Mouse (Mus musculus) midbrain, embryonic 14.5 days (tissue): ENCODE measurements at regions not wholly inside any gene's neighbourhood (a gene's known extent, or its start where the extent isn't known, plus 50 kb on each side); places are given as distances from the start of the nearest gene placed in this dataset.
A peak's percentile ranks its signal among the peaks of the same experiment; 100 is the strongest.

ENCODE experiments used
- ATAC-seq: fragments of 200-750 bp; cut with Nextera tagmentation; 2 replicates; pipeline ENCODE4 v1.8.0; 2017; ENCODE audit warnings: moderate number of reproducible peaks, moderate library complexity; ENCODE audit not compliant: low FRiP score, low TSS enrichment
- DNase-seq: peaks from one replicate; pipeline ENCODE4 v3.0.0-alpha.2; 2015
- H3K27ac ChIP-seq: fragments of 300-500 bp; sonication (generic); replicated peaks from 2 replicates; pipeline ENCODE4 v1.5.1; 2014; ENCODE audit warnings: mild to moderate bottlenecking, low read depth, low read length, moderate library complexity
- H3K27me3 ChIP-seq: fragments of 300-500 bp; sonication (generic); 2 replicates; pipeline ENCODE4 v1.6.1; 2014; ENCODE audit warnings: low read length, control low read depth, mixed read lengths; ENCODE audit not compliant: control insufficient read depth, insufficient read depth
- H3K36me3 ChIP-seq: fragments of 300-500 bp; sonication (generic); 2 replicates; pipeline ENCODE4 v1.6.1; 2014; ENCODE audit warnings: low read length, control low read depth; ENCODE audit not compliant: control insufficient read depth, insufficient read depth
- H3K4me1 ChIP-seq: fragments of 300-500 bp; sonication (generic); 2 replicates; pipeline ENCODE4 v1.6.1; 2014; ENCODE audit warnings: mild to moderate bottlenecking, antibody characterized with exemption, low read length, control low read depth; ENCODE audit not compliant: control insufficient read depth, insufficient read depth
- H3K4me2 ChIP-seq: fragments of 300-500 bp; sonication (generic); 2 replicates; pipeline ENCODE4 v1.6.1; 2014; ENCODE audit warnings: mild to moderate bottlenecking, low read length, moderate library complexity
- H3K4me3 ChIP-seq: fragments of 300-500 bp; sonication (generic); replicated peaks from 2 replicates; pipeline ENCODE4 v1.5.1; 2014; ENCODE audit warnings: low read depth, low read length
- H3K9ac ChIP-seq: fragments of 300-500 bp; sonication (generic); replicated peaks from 2 replicates; pipeline ENCODE4 v1.6.1; 2014; ENCODE audit warnings: mild to moderate bottlenecking, low read length, moderate library complexity
- H3K9me3 ChIP-seq: fragments of 300-500 bp; sonication (generic); 2 replicates; pipeline ENCODE4 v1.6.1; 2016; ENCODE audit warnings: low read length, control low read depth, mixed read lengths; ENCODE audit not compliant: control insufficient read depth
- WGBS: fragments of 180-500 bp; shearing (Covaris S2); extraction: QIAGEN DNeasy Blood & Tissue Kit; methylation state at CpG from one replicate; pipeline ENCODE4 v1.1.7; 2014; 5-methylcytosine and 5-hydroxymethylcytosine counted together

DNA sequence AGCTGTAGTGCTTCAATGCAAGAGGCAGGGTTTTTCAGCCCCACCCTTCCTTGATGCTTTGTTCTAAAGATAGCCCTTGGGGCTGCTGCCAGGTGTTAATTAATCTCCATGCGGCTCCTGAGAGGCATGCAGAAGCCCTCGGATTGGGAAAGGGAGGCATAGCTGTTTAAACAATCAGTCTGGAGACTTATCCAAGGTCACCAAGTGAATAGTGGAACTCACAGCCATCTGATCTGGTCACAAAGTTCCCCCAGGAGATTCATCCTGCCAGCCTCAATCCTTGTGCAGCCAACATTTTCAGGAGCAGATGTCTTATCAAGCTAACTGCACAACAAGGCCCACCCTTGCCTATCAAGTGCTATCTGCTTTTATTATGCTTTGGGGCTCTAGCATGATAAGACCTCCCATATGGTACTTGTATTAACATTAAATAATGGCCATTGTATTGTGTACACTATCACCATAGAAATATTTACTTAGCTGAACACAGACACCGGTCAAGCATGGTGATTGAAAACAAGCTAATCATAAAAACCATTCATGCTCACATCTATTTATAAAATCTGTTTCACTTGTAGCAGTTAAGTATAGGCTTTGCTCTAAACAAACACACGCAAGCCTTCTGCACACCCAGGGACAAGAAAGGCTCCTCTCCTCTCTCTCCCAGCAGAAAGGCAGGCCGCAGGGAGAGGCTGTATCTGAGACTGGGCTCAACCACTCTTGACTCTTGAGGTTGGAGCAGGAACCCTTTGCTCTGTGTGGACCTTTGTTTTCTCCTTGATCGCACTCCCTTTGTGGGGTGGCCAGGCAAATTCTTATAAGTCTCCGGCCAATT lies 297.4 kb downstream of the Ets1 start:
- 77% methylated on average over 7 of the region's 7 CpGs for WGBS
- Histone ChIP-seq H3K27me3 (no peaks in the 10 kb centered on the region), H3K36me3 (no peaks in the 10 kb centered on the region), H3K4me1 (no peaks in the 10 kb centered on the region), H3K4me2 (no peak overlapping the region), H3K9me3 (no peaks in the 10 kb centered on the region), H3K9ac (no peak overlapping the region), H3K4me3 (no peak overlapping the region), H3K27ac (no peak overlapping the region)
- DNase-seq (no peak), ATAC-seq (no peak)

DNA sequence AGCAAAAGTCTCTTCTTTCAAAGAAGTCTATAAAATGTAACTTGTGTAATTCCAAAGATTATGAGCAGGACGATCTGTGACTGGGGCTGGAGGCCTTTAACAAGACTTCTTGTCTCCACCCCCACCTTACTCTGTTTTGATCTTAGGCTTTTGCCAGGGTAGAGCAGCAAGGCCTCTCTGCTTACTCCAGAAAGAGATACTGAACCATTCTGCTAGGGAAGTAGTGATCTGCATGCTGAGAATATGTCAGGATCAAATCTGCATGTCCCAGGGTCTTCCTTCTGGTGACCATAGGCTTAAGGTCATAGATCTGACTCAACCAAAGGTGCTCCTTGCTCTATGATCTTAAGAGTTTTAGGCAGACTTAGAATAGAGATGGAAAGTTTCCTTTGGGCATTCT lies 298.4 kb downstream of the Ets1 start:
- no peak overlapping the region for H3K9ac ChIP-seq
- 95% methylated on average over 1 of the region's 1 CpGs for WGBS
- DNase-seq = no peak

DNA sequence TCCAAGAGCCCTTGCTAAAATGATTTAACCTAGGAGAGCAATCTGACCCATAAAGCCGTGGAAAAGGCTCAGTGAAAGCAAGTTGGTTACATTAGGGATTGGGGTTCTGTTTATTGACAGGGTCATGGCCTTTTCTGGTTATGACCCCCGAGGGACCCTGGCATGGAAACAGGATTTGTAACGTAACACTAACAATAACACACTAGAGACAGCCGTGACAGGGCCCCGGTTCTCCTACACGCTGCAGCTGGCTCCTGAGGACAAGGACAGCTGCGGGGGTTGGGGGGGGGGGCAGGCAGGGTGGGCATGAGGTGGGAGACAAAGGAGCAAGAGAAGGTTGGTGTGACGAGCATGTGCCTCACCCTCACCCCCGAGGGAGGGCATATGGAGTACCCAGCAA lies 300.4 kb downstream of the Ets1 start:
- 45% methylated on average over 9 of the region's 9 CpGs for WGBS

More for the DNA sequence above, 298.4 kb downstream of the Ets1 start:
- no peak for ATAC-seq
- H3K4me1 ChIP-seq = no peaks in the 10 kb centered on the region
- H3K27me3 ChIP-seq = no peaks in the 10 kb centered on the region
- H3K4me3 ChIP-seq = no peak overlapping the region
- H3K9me3 ChIP-seq = no peaks in the 10 kb centered on the region
- no peak overlapping the region for H3K27ac ChIP-seq
- H3K4me2 ChIP-seq = no peak overlapping the region
- no peaks in the 10 kb centered on the region for H3K36me3 ChIP-seq

GRCm38 (mm10) chr9:32937391-32937790 lies 301.4 kb downstream of the Ets1 start:
- DNase-seq = no peak
- Histone ChIP-seq H3K27ac (no peak overlapping the region), H3K9ac (no peak overlapping the region), H3K4me1 (peaks cover 4% of the 10 kb centered on the region; the same call in 1 of the 2 replicates), H3K27me3 (0 out of 2 replicates have a peak, but pooled peaks cover 2% of the 10 kb centered on the region), H3K9me3 (no peaks in the 10 kb centered on the region), H3K4me3 (no peak overlapping the region), H3K4me2 (no peak overlapping the region), H3K36me3 (no peaks in the 10 kb centered on the region)
- WGBS = 88% methylated on average over 7 of the region's 7 CpGs
- ATAC-seq = no peak

More for the DNA sequence above, 300.4 kb downstream of the Ets1 start:
- H3K27ac ChIP-seq = no peak overlapping the region
- peaks cover 4% of the 10 kb centered on the region; the same call in 1 of the 2 replicates for H3K4me1 ChIP-seq
- no peak overlapping the region for H3K4me2 ChIP-seq
- H3K27me3 ChIP-seq = no peaks in the 10 kb centered on the region
- ATAC-seq (no peak), DNase-seq (no peak)
- no peak overlapping the region for H3K4me3 ChIP-seq
- H3K9ac ChIP-seq = no peak overlapping the region
- H3K9me3 ChIP-seq = no peaks in the 10 kb centered on the region
- no peaks in the 10 kb centered on the region for H3K36me3 ChIP-seq

- WGBS = 94% methylated on average over 6 of the region's 6 CpGs
- H3K4me2 ChIP-seq = no peak overlapping the region
- ATAC-seq (no peak), DNase-seq (no peak)
- 0 out of 2 replicates have a peak, but pooled peaks cover 3% of the 10 kb centered on the region for H3K27me3 ChIP-seq
- no peaks in the 10 kb centered on the region for H3K9me3 ChIP-seq
- H3K27ac ChIP-seq = no peak overlapping the region
- H3K4me1 ChIP-seq = peaks cover 4% of the 10 kb centered on the region; the same call in 1 of the 2 replicates
- H3K4me3 ChIP-seq = no peak overlapping the region
- H3K36me3 ChIP-seq = no peaks in the 10 kb centered on the region
- H3K9ac ChIP-seq = no peak overlapping the region
Observed at GRCm38 (mm10) chr9:32938857-32939256, 302.8 kb downstream of the Ets1 start.

- Histone ChIP-seq H3K9me3 (no peaks in the 10 kb centered on the region), H3K4me3 (no peak overlapping the region), H3K27ac (no peak overlapping the region), H3K36me3 (no peaks in the 10 kb centered on the region), H3K4me2 (no peak overlapping the region), H3K9ac (no peak overlapping the region), H3K27me3 (0 out of 2 replicates have a peak, but pooled peaks cover 3% of the 10 kb centered on the region), H3K4me1 (peaks cover 4% of the 10 kb centered on the region; the same call in 1 of the 2 replicates)
- 91% methylated on average over 3 of the region's 3 CpGs for WGBS
- DNase-seq (no peak), ATAC-seq (no peak)
Observed at GRCm38 (mm10) chr9:32939626-32940025, 303.6 kb downstream of the Ets1 start.

GRCm38 (mm10) chr9:32940111-32940813 lies 304.2 kb downstream of the Ets1 start:
- Histone ChIP-seq H3K4me2 (peak overlapping the region; percentile 68), H3K4me3 (peak overlapping the region; percentile 47), H3K9ac (peak overlapping the region; percentile 61), H3K27ac (no peak overlapping the region), H3K36me3 (no peaks in the 10 kb centered on the region), H3K27me3 (0 out of 2 replicates have a peak, but pooled peaks cover 3% of the 10 kb centered on the region), H3K4me1 (peaks cover 4% of the 10 kb centered on the region; the same call in 1 of the 2 replicates), H3K9me3 (no peaks in the 10 kb centered on the region)
- DNase-seq (peak; percentile 93), ATAC-seq (peak; percentile 83)
- 24% methylated on average over 19 of the region's 19 CpGs for WGBS

- Histone ChIP-seq H3K27me3 (0 out of 2 replicates have a peak, but pooled peaks cover 3% of the 10 kb centered on the region), H3K36me3 (no peaks in the 10 kb centered on the region), H3K4me3 (no peak overlapping the region; the same call in 1 of the 2 replicates), H3K9me3 (no peaks in the 10 kb centered on the region), H3K4me1 (peaks cover 4% of the 10 kb centered on the region; the same call in 1 of the 2 replicates), H3K4me2 (peak overlapping the region; percentile 68), H3K27ac (no peak overlapping the region), H3K9ac (peak overlapping the region; percentile 20; the same call in 1 of the 2 replicates)
- DNase-seq (peak; percentile 21), ATAC-seq (peak; percentile 22; the same call in 1 of the 2 replicates)
- WGBS = 37% methylated on average over 12 of the region's 12 CpGs
Observed at GRCm38 (mm10) chr9:32940919-32941767, 305.1 kb downstream of the Ets1 start.
